Mouse (Mus musculus) spleen, postnatal 36 days (tissue): Measurements from ENCODE around the gene Cfhr2.
"Not testable (repeated sequence)": the region's sequence is repeated elsewhere in the genome, so short reads cannot be mapped to it uniquely, and the experiment has no call there.

ENCODE experiments used
- DNase-seq, 2 experiments: peaks; one replicate each; pipeline ENCODE4 v3.0.0; 2022; ENCODE audit warnings: low spot score in 2 of 2, mixed read lengths in 1 of 2

Gene Cfhr2

DNA sequence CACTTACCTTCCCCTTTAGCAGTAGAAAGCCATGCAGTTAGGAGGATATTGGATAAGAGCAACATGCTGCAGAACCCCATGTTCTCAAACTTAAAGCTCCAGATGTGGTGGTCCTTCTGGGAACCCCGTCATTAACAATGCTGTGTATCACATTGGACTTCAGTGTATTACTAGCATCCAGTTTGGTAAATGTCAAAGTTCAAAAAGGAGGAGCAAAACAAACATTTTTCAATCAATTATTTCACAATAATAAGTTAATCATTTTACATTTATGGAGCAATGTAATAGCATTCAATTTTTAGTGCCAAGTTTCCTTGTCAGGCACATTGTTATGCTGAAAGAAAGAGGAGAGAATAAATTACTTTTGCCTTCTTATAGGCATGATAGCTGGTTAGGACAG lies at the start of gene Cfhr2:
Gene Cfhr2, minus strand, starts transcription at position 155 of the 400 bp plus-strand sequence.
- DNase-seq = no peak

DNA sequence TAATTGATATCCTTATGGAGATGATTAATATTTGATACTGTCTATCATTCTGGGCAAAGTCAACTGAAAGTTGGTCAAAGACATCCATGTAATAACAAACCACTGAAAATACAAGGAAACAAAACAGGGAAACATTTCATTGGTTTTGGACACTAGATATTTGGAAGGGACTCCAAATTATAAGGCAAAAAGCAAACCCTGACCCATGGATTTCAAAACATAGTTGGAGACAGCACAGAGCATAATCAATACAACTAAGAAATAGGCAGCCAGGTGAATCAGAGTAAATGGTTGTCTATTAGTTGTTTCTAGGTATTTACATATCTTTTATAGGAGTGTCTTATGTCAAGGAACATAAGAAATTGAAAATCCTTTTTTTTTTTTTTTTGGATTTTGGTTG lies 5.2 kb upstream of the Cfhr2 start:
- no peak for DNase-seq

- no peak for DNase-seq
Measured at GRCm38 (mm10) chr1:139860176-139860575, 1.7 kb upstream of the Cfhr2 start.

- no peak for DNase-seq
Measured at GRCm38 (mm10) chr1:139839699-139840098, 18.8 kb downstream of the Cfhr2 start.

DNA sequence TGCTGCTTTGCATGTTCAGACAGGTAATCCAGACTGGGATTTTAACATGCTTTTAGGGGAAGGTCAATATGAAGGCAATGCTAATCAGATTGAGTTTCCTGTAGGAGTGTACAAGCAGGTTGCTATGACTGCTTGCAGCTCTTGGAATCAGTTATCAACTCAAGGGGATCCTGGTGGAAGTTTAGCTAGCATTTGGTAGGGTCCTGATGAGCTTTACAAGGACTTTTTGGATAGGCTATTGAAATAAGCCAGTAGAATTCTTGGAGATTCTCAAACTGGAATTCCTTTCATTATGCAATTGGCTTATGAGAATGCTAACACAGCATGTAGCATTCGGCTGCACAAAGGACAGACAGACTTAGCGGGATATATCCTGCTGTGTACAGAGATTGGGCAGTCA lies 19.2 kb downstream of the Cfhr2 start:
- DNase-seq = no peak

GRCm38 (mm10) chr1:139808594-139808993 lies 49.9 kb downstream of the Cfhr2 start:
- DNase-seq = no peak

- DNase-seq = no peak
Measured at GRCm38 (mm10) chr1:139781143-139781542, 77.4 kb downstream of the Cfhr2 start, which contains the start of gene Gm4788. TSS of gene Gm4788 (minus strand) at chr1:139781243.

GRCm38 (mm10) chr1:139769913-139770312 lies 88.6 kb downstream of the Cfhr2 start:
- not testable (repeated sequence) for DNase-seq
